Mouse (Mus musculus): ENCODE results near the gene Sycp3.
"Not testable (repeated sequence)": the region's sequence is repeated elsewhere in the genome, so short reads cannot be mapped to it uniquely, and the experiment has no call there.

The Sycp3 gene

DNA sequence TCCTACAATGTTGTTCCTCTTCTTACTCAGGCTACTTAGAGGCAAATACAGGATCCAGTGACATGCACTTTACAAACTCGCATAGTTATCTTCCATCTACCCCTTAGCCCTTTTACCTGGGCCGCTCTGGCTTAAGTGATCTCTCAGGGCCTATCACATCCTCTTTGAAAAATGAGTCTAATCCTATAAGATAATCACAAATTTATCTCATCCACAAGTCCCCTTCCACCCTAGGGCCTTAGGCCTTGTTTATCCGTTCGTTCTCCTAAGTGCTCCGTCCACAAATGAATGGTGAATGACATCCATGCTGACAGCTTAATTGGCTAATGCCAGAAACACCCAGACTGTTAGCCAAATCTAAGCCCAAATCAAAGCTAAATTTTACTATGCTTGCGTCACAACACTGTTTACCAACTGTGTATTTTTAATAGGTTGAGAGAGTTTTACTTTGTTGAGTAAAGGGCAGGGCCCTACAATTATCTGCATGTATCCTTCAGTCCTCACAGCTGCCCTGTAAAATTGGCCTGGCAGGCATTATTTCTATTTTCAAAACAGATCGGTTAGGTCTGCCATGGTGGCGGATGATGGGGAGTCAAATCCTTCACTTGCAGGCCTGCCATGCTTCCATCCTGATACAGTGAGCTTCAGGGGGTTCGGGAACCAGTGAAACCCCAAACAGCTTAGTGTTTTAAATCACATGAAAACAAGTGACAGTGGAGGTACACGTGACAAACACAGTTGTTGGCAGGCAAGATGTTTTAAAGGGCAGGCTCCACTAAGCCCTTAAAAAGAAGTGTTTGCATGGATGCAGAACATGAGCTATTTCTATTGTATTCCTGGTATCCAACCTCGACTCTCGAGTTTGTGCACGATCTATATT is 42.8 kb downstream of the Sycp3 start:
- peak; percentile 44 for DNase-seq

DNA sequence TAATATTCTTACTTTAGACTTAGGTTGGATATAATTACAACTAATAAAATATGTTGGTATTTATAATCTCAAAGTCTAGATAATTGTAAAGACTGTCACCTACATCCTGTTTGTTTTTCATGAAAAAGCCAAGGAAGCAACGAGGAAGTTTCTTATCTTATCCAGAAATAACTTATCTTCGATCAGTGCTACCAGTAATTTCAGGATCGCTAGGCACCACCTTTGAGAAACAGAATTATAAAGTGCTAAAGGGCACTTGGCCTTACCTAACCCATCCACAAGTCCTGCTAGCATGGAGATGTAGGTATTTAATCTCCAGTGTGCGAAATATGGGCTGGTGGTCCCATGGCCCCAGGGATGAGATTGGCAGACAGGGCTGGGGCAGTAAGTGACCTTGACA is 43.5 kb downstream of the Sycp3 start:
- no peak for DNase-seq

DNA sequence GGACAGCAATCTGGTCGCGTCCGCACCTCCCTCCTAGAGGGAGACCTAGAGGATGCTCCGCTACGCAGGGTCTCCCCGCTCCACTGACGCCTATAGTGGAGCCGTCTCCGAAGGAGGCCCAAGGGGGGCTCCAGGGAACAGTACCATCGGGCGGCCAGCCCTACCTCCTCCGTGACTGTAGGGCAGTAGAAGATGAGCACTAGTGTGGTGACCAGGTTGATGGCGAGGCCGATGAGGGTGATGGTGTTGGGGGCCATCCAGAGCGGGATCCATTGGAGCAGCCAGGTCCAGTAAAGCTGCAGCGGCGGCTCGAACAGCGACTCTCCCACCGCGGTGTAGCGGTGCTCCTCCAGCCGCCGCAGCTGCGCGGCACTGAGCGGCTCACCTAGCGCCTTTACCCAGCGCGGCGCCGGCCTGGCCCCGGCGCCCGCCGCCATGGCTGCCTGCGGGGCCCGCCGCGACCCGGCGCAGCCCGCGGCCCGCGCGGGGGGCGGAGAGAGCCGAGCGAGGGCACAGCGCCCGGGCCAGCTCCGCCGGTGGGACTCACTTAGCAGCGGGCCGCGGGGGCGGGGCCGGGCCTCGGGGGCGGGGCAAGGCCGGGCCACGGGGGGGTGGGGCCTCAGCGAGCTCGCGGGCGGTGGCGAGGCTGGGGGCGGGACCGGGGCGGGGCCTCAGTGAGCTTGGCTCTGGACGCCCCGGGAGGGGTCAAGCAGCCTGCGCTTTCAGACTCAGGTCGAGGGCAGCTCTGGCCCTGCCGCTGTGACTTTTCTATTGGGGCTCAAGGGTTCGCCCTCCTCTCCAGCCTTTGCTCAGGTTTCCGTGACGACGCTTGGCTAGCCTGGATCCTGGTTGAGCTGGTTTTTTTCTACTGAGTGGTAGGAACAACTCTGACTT is 44.3 kb downstream of the Sycp3 start, which contains the start of gene Chpt1:
Gene Chpt1 (minus strand): TSS at position 653 of the 894 bp plus-strand sequence.
- peak; percentile 86 for DNase-seq

DNA sequence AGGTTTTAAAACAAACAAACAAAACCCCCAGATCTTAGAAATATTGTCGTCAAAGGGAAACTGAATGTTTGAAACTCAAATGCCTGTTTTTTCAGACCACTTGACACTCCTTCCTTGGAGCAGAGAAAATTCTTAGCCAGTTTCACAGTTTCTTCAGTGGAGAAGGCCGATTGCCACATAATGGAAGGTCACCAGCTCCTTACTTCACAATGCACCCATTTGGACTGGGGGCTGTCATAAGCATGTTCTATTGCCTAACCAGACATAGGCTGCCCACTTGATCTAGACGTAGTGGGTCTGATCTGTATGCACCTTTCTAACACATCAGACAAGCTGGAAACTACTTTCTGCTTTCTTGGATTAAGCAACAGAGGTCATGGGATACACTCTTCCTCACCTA is 45.1 kb downstream of the Sycp3 start:
- DNase-seq, result no peak

- DNase-seq, result no peak
These were observed 45.9 kb downstream of the Sycp3 start for GRCm38 (mm10) chr10:88505256-88505655.

GRCm38 (mm10) chr10:88507691-88508143 is 48.3 kb downstream of the Sycp3 start:
- DNase-seq, result no peak

DNA sequence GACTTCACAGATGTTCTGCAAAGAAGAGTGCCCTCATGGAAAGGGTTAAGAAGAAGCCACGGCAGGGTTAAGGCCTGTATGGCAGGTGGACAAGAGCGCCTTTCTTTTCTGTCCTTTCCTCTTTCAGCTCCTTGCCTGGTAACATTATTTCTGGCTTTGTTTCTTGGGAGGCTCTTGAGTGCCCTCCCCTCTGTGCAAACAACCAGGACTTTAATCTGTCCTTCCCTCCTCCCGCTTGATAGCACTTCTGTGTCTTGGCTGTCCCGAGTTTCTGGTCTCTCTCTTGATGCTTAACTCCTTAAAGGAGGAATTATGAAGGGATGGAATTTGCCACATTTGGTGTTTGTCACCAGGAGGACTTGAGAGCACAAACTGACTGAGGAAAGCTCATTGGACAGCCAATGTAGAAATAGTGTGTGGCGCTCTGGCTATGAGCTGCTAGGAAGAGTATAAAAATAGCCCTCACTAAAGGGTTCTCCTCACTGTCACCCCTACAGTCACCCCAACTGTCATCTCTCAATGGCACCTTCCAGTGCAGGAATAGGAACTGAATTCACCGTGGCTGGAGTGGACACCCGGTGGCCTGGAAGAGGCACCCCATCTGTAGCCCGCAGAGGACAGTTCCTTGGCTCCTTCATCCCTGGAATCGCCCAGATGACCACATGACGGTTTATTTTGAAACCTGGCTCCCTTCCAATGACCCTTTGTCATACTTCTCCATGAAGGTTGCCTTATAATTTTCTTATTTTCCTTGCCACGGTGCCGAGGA is 51.3 kb downstream of the Sycp3 start:
- DNase-seq, result peak; percentile 74

GRCm38 (mm10) chr10:88511355-88511754 is 52.0 kb downstream of the Sycp3 start:
- DNase-seq, result peak; percentile 57

DNA sequence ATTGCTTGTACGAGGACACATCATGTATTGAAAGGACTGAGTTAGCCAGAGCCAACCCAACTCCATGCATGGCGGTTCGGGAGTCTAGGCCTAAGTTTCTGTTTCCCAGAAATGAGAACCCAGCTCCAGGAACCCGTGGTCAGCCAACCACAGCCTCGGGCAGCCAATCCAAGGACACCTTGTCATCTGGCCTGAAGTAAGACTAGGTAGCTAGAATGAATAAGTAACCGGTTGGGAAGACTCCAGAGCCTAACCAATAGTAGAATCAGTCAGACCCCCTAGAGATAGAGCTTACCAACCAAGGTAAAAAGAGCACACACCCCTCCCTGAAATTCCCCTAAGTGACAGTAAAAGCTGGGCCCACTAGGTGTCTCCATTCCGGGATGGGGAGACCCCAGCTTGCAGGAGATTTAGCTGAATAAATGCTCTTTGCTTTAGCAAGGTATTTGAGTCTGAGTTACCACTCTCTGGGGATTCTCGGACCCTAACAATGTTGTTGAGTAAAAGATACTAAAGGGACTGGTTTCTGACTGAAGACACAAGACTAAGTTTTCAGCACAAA is 54.3 kb downstream of the Sycp3 start:
- DNase-seq, result peak; percentile 74

- DNase-seq, result peak; percentile 85
These were observed 55.1 kb downstream of the Sycp3 start for GRCm38 (mm10) chr10:88514495-88514894.

DNA sequence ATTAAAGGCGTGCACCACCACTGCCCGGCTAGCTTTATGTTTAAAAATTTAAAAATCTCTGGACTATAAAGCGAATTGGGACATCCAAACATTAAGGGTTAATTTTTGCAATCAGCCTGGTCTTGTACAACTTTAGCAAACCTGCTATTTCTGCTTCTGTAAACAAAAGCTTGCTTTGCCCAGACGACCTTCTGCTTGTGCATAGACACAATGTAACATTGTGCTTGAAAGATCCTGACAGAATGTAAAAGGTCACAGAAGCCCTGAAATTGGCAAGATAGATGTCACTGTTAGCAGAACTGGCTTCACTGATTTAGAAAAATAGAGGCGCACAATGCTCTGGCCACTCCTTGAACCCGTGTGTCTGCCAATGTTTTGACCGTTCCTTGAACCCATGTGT is 55.7 kb downstream of the Sycp3 start:
- not testable (repeated sequence) for DNase-seq

DNA sequence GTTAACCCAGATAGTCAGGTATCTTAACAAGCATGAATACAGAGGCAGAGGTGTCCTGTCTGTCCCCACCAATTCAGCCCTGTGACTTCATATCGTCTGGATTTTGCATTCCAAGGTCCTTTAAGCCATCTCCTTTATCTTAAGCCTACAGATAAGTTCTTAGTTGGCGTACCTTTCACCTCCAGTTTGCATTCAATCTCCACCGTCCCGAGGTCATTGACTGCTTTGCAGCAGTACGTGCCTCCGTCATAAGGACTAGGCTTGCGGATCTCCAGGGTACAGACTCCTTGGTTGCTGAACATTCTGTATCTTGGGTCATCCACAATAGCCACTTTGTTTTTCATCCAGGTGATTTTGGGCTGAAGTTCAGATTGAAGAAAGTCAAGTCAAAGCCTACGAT is 63.4 kb downstream of the Sycp3 start:
- DNase-seq, result no peak
